Mouse (Mus musculus) bone marrow, adult 2 months (tissue): ENCODE measurements around the gene Wdtc1.

Source experiments
- CTCF ChIP-seq: fragments of 200-500 bp; IDR thresholded peaks from 2 replicates; pipeline ENCODE4 v1.5.1; 2011; ENCODE audit warnings: low read length, control low read depth; ENCODE audit not compliant: control insufficient read depth, insufficient read depth
- POLR2A ChIP-seq: fragments of 200-500 bp; IDR thresholded peaks from 2 replicates; pipeline ENCODE4 v1.6.1; 2011; ENCODE audit warnings: low read depth, mild to moderate bottlenecking, control low read depth, low read length, borderline replicate concordance; ENCODE audit not compliant: control insufficient read depth

- TF ChIP-seq CTCF: no peak
- no peak for TF ChIP-seq POLR2A
Measured at GRCm38 (mm10) chr4:133354641-133355040, 1.4 kb upstream of the Wdtc1 start.
